Mouse (Mus musculus) forebrain, embryonic 14.5 days (tissue): ENCODE data around the gene Hist1h2ab. TPM values are rescaled to one million over a fixed set of nuclear protein-coding genes. Genes with fewer than 3 reads are reported as not detected.
"Not testable (repeated sequence)": the region's sequence is repeated elsewhere in the genome, so short reads cannot be mapped to it uniquely, and the experiment has no call there.

ENCODE experiments used
- ATAC-seq: fragments of 200-750 bp; cut with Nextera tagmentation; 2 replicates; pipeline ENCODE4 v1.8.0; 2017; ENCODE audit warnings: mild to moderate bottlenecking, moderate library complexity
- DNase-seq: peaks from one replicate; pipeline ENCODE4 v3.0.0-alpha.2; 2015; ENCODE audit warnings: low spot score
- H3K27ac ChIP-seq: fragments of 300-500 bp; sonication (generic); 2 replicates; pipeline ENCODE4 v1.5.1; 2014; ENCODE audit warnings: low read depth, mild to moderate bottlenecking, control low read depth, low read length, moderate library complexity
- H3K27me3 ChIP-seq: fragments of 300-500 bp; sonication (generic); replicated peaks from 2 replicates; pipeline ENCODE4 v1.6.1; 2014; ENCODE audit warnings: low read length, control low read depth, mixed read lengths; ENCODE audit not compliant: control insufficient read depth, insufficient read depth
- H3K36me3 ChIP-seq: fragments of 300-500 bp; sonication (generic); 2 replicates; pipeline ENCODE4 v1.6.1; 2014; ENCODE audit warnings: low read length, control low read depth; ENCODE audit not compliant: control insufficient read depth, insufficient read depth
- H3K4me1 ChIP-seq: fragments of 300-500 bp; sonication (generic); 2 replicates; pipeline ENCODE4 v1.6.1; 2014; ENCODE audit warnings: antibody characterized with exemption, low read length, control low read depth; ENCODE audit not compliant: control insufficient read depth, insufficient read depth
- H3K4me2 ChIP-seq: fragments of 300-500 bp; sonication (generic); 2 replicates; pipeline ENCODE4 v1.6.1; 2014; ENCODE audit warnings: mild to moderate bottlenecking, control low read depth, low read length
- H3K4me3 ChIP-seq: fragments of 300-500 bp; sonication (generic); 2 replicates; pipeline ENCODE4 v1.5.1; 2014; ENCODE audit warnings: low read depth, low read length, control low read depth
- H3K9ac ChIP-seq: fragments of 300-500 bp; sonication (generic); 2 replicates; pipeline ENCODE4 v1.6.1; 2014; ENCODE audit warnings: mild to moderate bottlenecking, low read length, control low read depth, moderate library complexity
- H3K9me3 ChIP-seq: fragments of 300-500 bp; sonication (generic); replicated peaks from 2 replicates; pipeline ENCODE4 v1.6.1; 2016; ENCODE audit warnings: low read length, control low read depth, mixed read lengths; ENCODE audit not compliant: control insufficient read depth
- WGBS: fragments of 180-500 bp; shearing (Covaris S2); extraction: QIAGEN DNeasy Blood & Tissue Kit; methylation state at CpG from one replicate; pipeline ENCODE4 v1.1.7; 2014; 5-methylcytosine and 5-hydroxymethylcytosine counted together
- polyA plus RNA-seq: library from polyadenylated mRNA; unstranded; fragments of >200 nt; fragmentation: Nextera tagmentation; extraction: Ambion mirVana; gene quantifications from 2 replicates; pipeline ENCODE4 v1.2.1, GENCODE M21; 2014

Hist1h2ab gene
- polyA plus RNA-seq, 1 experiment from 2014 or later: 49.2 TPM

DNA sequence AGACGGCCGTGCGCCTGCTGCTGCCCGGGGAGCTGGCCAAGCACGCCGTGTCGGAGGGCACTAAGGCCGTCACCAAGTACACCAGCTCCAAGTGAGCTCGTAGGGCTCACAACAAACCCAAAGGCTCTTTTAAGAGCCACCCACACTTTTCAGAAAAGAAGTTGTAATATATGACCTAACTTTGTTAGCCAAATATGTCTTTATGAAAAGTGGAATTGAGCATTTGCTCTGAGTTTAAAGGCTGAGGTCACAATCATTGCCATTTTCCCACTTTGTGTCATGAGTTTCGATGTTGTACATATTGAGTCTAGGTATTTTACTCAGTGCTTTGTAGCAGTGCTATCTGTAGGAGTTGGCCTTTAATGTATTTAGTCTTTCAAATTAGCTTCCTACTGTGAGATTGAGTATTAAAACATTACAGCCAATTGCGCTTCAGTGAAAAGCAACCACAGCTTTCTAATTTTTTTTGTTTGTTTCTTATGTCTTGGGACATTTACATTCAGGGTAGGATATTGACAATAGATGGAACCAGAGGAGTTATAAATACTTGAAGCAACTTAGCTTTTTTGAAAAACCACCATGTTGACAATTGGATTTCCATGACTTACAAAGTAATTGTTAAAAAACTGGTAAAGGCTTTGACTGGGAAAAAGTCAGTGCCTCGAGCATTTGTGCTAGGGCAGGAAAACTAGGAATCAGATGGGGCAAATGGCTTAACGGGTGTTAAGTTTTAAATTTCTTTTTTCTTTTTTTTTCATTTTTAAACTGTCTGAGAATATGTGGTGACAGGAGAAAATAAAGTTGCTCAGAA, 3.6 kb upstream of the Hist1h2ab start:
- H3K4me1 ChIP-seq: peaks cover 11% of the 10 kb centered on the region
- no peaks in the 10 kb centered on the region for H3K9me3 ChIP-seq
- H3K4me3 ChIP-seq: peak overlapping the region; percentile 38
- peak overlapping the region; percentile 58 for H3K9ac ChIP-seq
- WGBS: 2% methylated on average over 12 of the region's 13 CpGs
- no peaks in the 10 kb centered on the region for H3K27me3 ChIP-seq
- ATAC-seq: no peak
- H3K4me2 ChIP-seq: peak overlapping the region; percentile 54
- H3K27ac ChIP-seq: peak overlapping the region; percentile 97
- DNase-seq: peak; percentile 29
- no peaks in the 10 kb centered on the region for H3K36me3 ChIP-seq

GRCm38 (mm10) chr13:23747892-23748288, 3.0 kb upstream of the Hist1h2ab start:
- ATAC-seq (no peak), DNase-seq (peak; percentile 42)
- Histone ChIP-seq H3K27me3 (no peaks in the 10 kb centered on the region), H3K4me2 (peak overlapping the region; percentile 54), H3K4me1 (peaks cover 13% of the 10 kb centered on the region), H3K9me3 (no peaks in the 10 kb centered on the region), H3K9ac (peak overlapping the region; percentile 58; the same call in 1 of the 2 replicates), H3K36me3 (no peaks in the 10 kb centered on the region), H3K4me3 (no peak overlapping the region), H3K27ac (peak overlapping the region; percentile 97)
- WGBS: 4% methylated on average over 4 of the region's 4 CpGs

DNA sequence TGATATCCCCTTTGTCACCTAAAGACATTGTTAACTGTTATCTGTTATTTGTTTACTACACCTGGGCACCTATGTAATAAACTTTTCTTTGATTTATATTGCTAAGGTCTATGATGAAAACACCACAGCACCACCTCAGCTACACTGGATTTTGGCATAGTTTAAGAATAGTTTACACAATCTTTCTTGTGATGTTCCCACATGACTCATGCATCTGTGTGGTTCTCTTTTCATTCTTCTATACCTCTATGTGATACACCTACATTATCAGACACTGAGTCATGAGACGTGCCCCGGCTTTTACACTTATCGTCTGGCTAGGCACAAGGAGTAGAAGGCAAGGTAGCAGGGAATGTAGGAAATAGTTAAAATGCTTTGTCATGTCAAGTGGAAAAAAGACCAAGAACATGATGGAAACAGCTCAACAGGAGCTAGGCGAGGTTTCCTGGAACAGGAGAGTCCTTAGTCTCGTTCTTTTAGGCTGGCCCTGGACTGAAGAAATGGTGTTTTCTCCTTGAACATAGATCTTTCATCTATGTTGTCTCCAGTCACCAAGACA, 1.3 kb upstream of the Hist1h2ab start:
- Histone ChIP-seq H3K4me1 (peaks cover 13% of the 10 kb centered on the region), H3K9ac (no peak overlapping the region), H3K4me2 (no peak overlapping the region), H3K9me3 (no peaks in the 10 kb centered on the region), H3K36me3 (no peaks in the 10 kb centered on the region), H3K27ac (no peak overlapping the region; the same call in 1 of the 2 replicates), H3K4me3 (no peak overlapping the region), H3K27me3 (no peaks in the 10 kb centered on the region)
- DNase-seq: no peak
- no peak for ATAC-seq
- WGBS: 90% methylated on average over 5 of the region's 5 CpGs

DNA sequence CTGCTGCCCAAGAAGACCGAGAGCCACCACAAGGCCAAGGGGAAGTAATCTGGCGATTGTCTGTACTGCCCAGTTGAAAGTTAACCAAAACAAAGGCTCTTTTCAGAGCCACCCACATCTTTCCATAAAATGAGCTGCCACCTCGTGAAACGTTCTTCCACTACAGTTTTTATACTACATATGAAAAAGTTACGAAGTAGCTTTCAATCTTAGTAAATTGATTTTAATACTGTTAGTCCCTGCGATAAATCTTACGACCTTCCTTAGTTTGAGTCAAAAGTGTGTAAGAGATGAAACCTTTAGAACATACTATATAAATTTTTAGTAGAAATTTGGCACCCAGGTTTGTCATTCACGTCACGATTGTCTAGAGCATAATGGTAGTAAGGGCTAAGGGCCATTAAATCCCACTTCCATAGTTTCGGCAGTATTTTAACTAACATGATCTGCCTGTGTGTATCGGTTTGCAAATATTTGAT, 591 bp downstream of the Hist1h2ab start:
- peak; percentile 25 for ATAC-seq
- Histone ChIP-seq H3K27ac (peak overlapping the region; percentile 96), H3K36me3 (no peaks in the 10 kb centered on the region), H3K4me1 (peaks cover 13% of the 10 kb centered on the region), H3K9me3 (no peaks in the 10 kb centered on the region), H3K4me3 (peak overlapping the region; percentile 40), H3K27me3 (no peaks in the 10 kb centered on the region), H3K9ac (peak overlapping the region; percentile 64), H3K4me2 (peak overlapping the region; percentile 59)
- WGBS: under 1% methylated on average over 11 of the region's 11 CpGs
- peak; percentile 41 for DNase-seq

GRCm38 (mm10) chr13:23752067-23752741, 1.3 kb downstream of the Hist1h2ab start, which contains the start of gene Hist1h3b:
Hist1h3b (plus strand) TSS chr13:23752267.
- peaks cover 11% of the 10 kb centered on the region for H3K4me1 ChIP-seq
- H3K36me3 ChIP-seq, H3K27me3 ChIP-seq, H3K9me3 ChIP-seq: not testable (repeated sequence)
- H3K27ac ChIP-seq: peak within 1 kb of the TSS; percentile 96
- DNase-seq (peak; percentile 98), ATAC-seq (peak; percentile 85)
- WGBS: 0% methylated on average over 16 of the region's 47 CpGs
- peak within 1 kb of the TSS; percentile 40 for H3K4me3 ChIP-seq
- peak within 1 kb of the TSS; percentile 64 for H3K9ac ChIP-seq
- H3K4me2 ChIP-seq: peak within 1 kb of the TSS; percentile 59

GRCm38 (mm10) chr13:23752742-23753172, 1.8 kb downstream of the Hist1h2ab start:
- Histone ChIP-seq H3K9me3 (no peaks in the 10 kb centered on the region), H3K27me3 (no peaks in the 10 kb centered on the region), H3K36me3 (no peaks in the 10 kb centered on the region), H3K9ac (peak overlapping the region; percentile 54; the same call in 1 of the 2 replicates), H3K4me1 (peaks cover 9% of the 10 kb centered on the region), H3K4me2 (peak overlapping the region; percentile 50), H3K27ac (peak overlapping the region; percentile 65), H3K4me3 (peak overlapping the region; percentile 26)
- ATAC-seq (no peak), DNase-seq (no peak)
- under 1% methylated on average over 6 of the region's 6 CpGs for WGBS

DNA sequence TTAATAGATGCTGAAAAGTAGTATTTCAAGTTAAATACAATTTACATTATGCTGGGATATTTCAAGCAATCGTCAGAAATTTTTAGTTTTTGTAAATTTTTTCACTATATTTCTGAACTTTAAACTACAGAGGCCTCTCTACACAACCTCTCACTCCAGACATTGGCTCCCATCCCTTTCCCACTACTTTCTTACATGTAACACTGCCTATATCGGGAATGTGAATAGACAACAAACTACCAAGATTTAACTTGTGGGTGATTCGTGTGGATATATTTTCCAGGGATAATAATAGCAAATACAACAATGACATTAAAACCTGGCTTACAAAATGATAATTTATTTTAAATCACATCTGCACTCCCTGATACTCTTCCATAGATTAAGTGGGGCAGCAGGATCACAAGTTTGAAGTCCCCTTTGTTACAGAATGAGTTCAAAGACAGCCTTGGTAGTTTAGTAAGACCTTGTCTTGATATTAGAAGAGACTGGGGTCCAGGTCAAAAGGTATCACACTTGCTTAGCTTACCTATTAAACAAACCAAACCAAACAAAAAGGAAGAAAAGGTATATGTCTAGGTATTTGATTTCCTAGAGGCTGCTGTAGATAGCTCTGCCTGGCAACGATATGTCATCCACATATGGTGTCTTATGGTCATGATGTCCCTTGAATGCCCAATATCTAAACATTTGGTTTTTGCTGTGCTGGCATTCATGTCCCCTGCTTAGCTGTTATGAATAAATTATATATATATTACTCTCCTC, 2.6 kb downstream of the Hist1h2ab start:
- ATAC-seq (no peak), DNase-seq (no peak)
- 41% methylated on average over 4 of the region's 4 CpGs for WGBS
- peaks cover 6% of the 10 kb centered on the region for H3K4me1 ChIP-seq
- H3K27me3 ChIP-seq: no peaks in the 10 kb centered on the region
- H3K4me2 ChIP-seq: peak overlapping the region; percentile 50; the same call in 1 of the 2 replicates
- H3K27ac ChIP-seq: peak overlapping the region; percentile 65; the same call in 1 of the 2 replicates
- H3K9ac ChIP-seq: peak overlapping the region; percentile 54; the same call in 1 of the 2 replicates
- no peaks in the 10 kb centered on the region for H3K9me3 ChIP-seq
- H3K36me3 ChIP-seq: no peaks in the 10 kb centered on the region
- H3K4me3 ChIP-seq: peak overlapping the region; percentile 26

DNA sequence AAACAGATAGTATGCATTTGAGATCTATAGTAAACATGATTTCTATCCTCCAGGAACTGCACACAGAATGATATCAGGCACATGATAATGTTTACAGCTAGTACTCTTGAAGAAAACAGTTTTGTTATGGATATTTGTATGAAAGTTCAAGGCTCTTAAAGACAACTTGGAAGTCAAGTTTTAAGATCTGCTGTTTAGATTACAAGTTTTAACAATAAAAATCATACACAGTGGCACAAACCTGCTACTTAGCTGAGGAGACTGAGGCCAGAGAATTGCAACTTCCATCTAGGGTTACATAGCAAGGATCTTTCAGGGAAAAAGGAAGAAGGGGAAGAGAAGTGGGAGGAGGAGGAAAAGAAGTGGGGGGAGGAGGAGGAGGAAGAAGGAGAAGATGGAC, 4.1 kb downstream of the Hist1h2ab start:
- Histone ChIP-seq H3K9me3 (no peaks in the 10 kb centered on the region), H3K4me3 (no peak overlapping the region), H3K36me3 (no peaks in the 10 kb centered on the region), H3K4me1 (peaks cover 7% of the 10 kb centered on the region), H3K9ac (no peak overlapping the region), H3K27me3 (no peaks in the 10 kb centered on the region), H3K27ac (no peak overlapping the region), H3K4me2 (no peak overlapping the region)
- DNase-seq (no peak), ATAC-seq (no peak)
